Mouse (Mus musculus) bone marrow macrophage, adult 2 months (primary cell): ENCODE data around the gene Mybpc3. TPM values are rescaled to one million over a fixed set of nuclear protein-coding genes. Genes with fewer than 3 reads are reported as not detected.

Source experiments
- H3K27ac ChIP-seq: 2 replicates; pipeline ENCODE4 v1.5.1; 2012; ENCODE audit warnings: low read depth, low read length; ENCODE audit not compliant: insufficient read depth
- H3K4me1 ChIP-seq: 2 replicates; pipeline ENCODE4 v1.6.1; 2012; ENCODE audit warnings: low read length; ENCODE audit not compliant: control insufficient read depth, insufficient read depth
- H3K4me3 ChIP-seq: 2 replicates; pipeline ENCODE4 v1.5.1; 2012; ENCODE audit warnings: mild to moderate bottlenecking, low read length, moderate library complexity; ENCODE audit not compliant: insufficient read depth
- CTCF ChIP-seq: IDR thresholded peaks from 2 replicates; pipeline ENCODE4 v1.5.1; 2012; ENCODE audit warnings: low read depth, mild to moderate bottlenecking, low read length, moderate library complexity
- POLR2A ChIP-seq: IDR thresholded peaks from 2 replicates; pipeline ENCODE4 v1.6.1; 2012; ENCODE audit warnings: mild to moderate bottlenecking, low read depth, low read length, borderline replicate concordance
- polyA plus RNA-seq: library from polyadenylated mRNA; stranded (reverse); fragments of >200 nt; gene quantifications from 2 replicates; pipeline ENCODE4 v1.2.4, GENCODE M21; 2012; ENCODE audit not compliant: missing spikeins, insufficient read depth, insufficient read length

Gene Mybpc3
- polyA plus RNA-seq, 1 experiment, result not detected

- Histone ChIP-seq H3K27ac (no peak overlapping the region), H3K4me1 (peaks cover 14% of the 10 kb centered on the region), H3K4me3 (no peak overlapping the region)
- TF ChIP-seq POLR2A (no peak), CTCF (no peak)
Measured at GRCm38 (mm10) chr2:91137481-91137880, 19.5 kb downstream of the Mybpc3 start.

- Histone ChIP-seq H3K4me1 (peaks cover 11% of the 10 kb centered on the region), H3K27ac (no peak overlapping the region), H3K4me3 (no peak overlapping the region)
- no peak for TF ChIP-seq CTCF
- no peak for TF ChIP-seq POLR2A
Measured at GRCm38 (mm10) chr2:91139311-91139710, 21.4 kb downstream of the Mybpc3 start.

GRCm38 (mm10) chr2:91139764-91140163, 21.8 kb downstream of the Mybpc3 start:
- TF ChIP-seq CTCF, result no peak
- no peak for TF ChIP-seq POLR2A
- Histone ChIP-seq H3K27ac (no peak overlapping the region), H3K4me3 (no peak overlapping the region), H3K4me1 (peaks cover 11% of the 10 kb centered on the region)

- no peak for TF ChIP-seq POLR2A
- TF ChIP-seq CTCF, result no peak
- no peak overlapping the region for H3K27ac ChIP-seq
- H3K4me1 ChIP-seq, result no peaks in the 10 kb centered on the region
- H3K4me3 ChIP-seq, result no peak overlapping the region
Measured at GRCm38 (mm10) chr2:91142920-91143319, 25.0 kb downstream of the Mybpc3 start.

GRCm38 (mm10) chr2:91143401-91143800, 25.5 kb downstream of the Mybpc3 start:
- Histone ChIP-seq H3K4me1 (no peaks in the 10 kb centered on the region), H3K4me3 (no peak overlapping the region), H3K27ac (no peak overlapping the region)
- TF ChIP-seq CTCF (no peak), POLR2A (no peak)

GRCm38 (mm10) chr2:91148101-91148500, 30.2 kb downstream of the Mybpc3 start:
- no peak overlapping the region for H3K27ac ChIP-seq
- no peak overlapping the region for H3K4me3 ChIP-seq
- no peaks in the 10 kb centered on the region for H3K4me1 ChIP-seq
- TF ChIP-seq POLR2A, result no peak
- no peak for TF ChIP-seq CTCF

- no peaks in the 10 kb centered on the region for H3K4me1 ChIP-seq
- TF ChIP-seq CTCF (no peak), POLR2A (no peak)
- no peak overlapping the region for H3K27ac ChIP-seq
- no peak overlapping the region for H3K4me3 ChIP-seq
Measured at GRCm38 (mm10) chr2:91151331-91151730, 33.4 kb downstream of the Mybpc3 start.

GRCm38 (mm10) chr2:91152885-91153377, 35.0 kb downstream of the Mybpc3 start:
- Histone ChIP-seq H3K4me1 (no peaks in the 10 kb centered on the region), H3K27ac (no peak overlapping the region), H3K4me3 (no peak overlapping the region)
- TF ChIP-seq POLR2A, result no peak
- no peak for TF ChIP-seq CTCF

- no peak for TF ChIP-seq POLR2A
- TF ChIP-seq CTCF, result no peak
- Histone ChIP-seq H3K27ac (no peak overlapping the region), H3K4me1 (no peaks in the 10 kb centered on the region), H3K4me3 (no peak overlapping the region)
Measured at GRCm38 (mm10) chr2:91154091-91154490, 36.1 kb downstream of the Mybpc3 start.

GRCm38 (mm10) chr2:91157002-91157752, 39.2 kb downstream of the Mybpc3 start:
- H3K27ac ChIP-seq, result no peak overlapping the region
- no peaks in the 10 kb centered on the region for H3K4me1 ChIP-seq
- no peak overlapping the region for H3K4me3 ChIP-seq
- TF ChIP-seq CTCF (no peak), POLR2A (no peak)
